Mouse (Mus musculus): ENCODE measurements around the gene Cyp4f13. TPM values are rescaled to one million over a fixed set of nuclear protein-coding genes. Genes with fewer than 3 reads are reported as not detected.

Cyp4f13 gene
- polyA plus RNA-seq, 1 experiment: 112 TPM

GRCm38 (mm10) chr17:32965253-32965622 lies 18.0 kb upstream of the Cyp4f13 start:
- Histone ChIP-seq H3K36me3 (ENCODE audit: control insufficient read depth, insufficient read depth, low read length) (no peaks in the 10 kb centered on the region), H3K27ac (ENCODE audit: insufficient read depth, low read depth, low read length) (peak overlapping the region; percentile 64), H3K27me3 (ENCODE audit: control insufficient read depth, insufficient read depth, low read length) (no peaks in the 10 kb centered on the region), H3K4me1 (ENCODE audit: control insufficient read depth, insufficient read depth, insufficient read length, low read length) (peaks cover 9% of the 10 kb centered on the region), H3K4me3 (ENCODE audit: low read depth, low read length) (peak overlapping the region; percentile 92)
- WGBS: 0% methylated on average over 14 of the region's 14 CpGs
- TF ChIP-seq CTCF (IDR thresholded peaks at IDR 0.05; ENCODE audit: extremely low read depth, insufficient read length, insufficient replicate concordance, low read depth, low read length) (no peak), POLR2A (IDR thresholded peaks at IDR 0.05; ENCODE audit: low read depth, low read length) (no peak)

GRCm38 (mm10) chr17:32951441-32951840 lies 4.2 kb upstream of the Cyp4f13 start:
- H3K4me1 ChIP-seq (ENCODE audit: control insufficient read depth, insufficient read depth, insufficient read length, low read length): peaks cover 8% of the 10 kb centered on the region
- H3K27me3 ChIP-seq (ENCODE audit: control insufficient read depth, insufficient read depth, low read length): no peaks in the 10 kb centered on the region
- TF ChIP-seq POLR2A (IDR thresholded peaks at IDR 0.05; ENCODE audit: low read depth, low read length) (no peak), CTCF (IDR thresholded peaks at IDR 0.05; ENCODE audit: extremely low read depth, insufficient read length, insufficient replicate concordance, low read depth, low read length) (peak; percentile 85; the same call in 1 of the 2 replicates)
- WGBS: 18% methylated on average over 16 of the region's 16 CpGs
- no peak overlapping the region for H3K4me3 ChIP-seq (ENCODE audit: low read depth, low read length)
- H3K36me3 ChIP-seq (ENCODE audit: control insufficient read depth, insufficient read depth, low read length): no peaks in the 10 kb centered on the region
- H3K27ac ChIP-seq (ENCODE audit: insufficient read depth, low read depth, low read length): no peak overlapping the region

- Histone ChIP-seq H3K4me1 (ENCODE audit: control insufficient read depth, insufficient read depth, insufficient read length, low read length) (peaks cover 12% of the 10 kb centered on the region), H3K4me3 (ENCODE audit: low read depth, low read length) (no peak overlapping the region), H3K27ac (ENCODE audit: insufficient read depth, low read depth, low read length) (no peak overlapping the region), H3K27me3 (ENCODE audit: control insufficient read depth, insufficient read depth, low read length) (no peaks in the 10 kb centered on the region), H3K36me3 (ENCODE audit: control insufficient read depth, insufficient read depth, low read length) (no peaks in the 10 kb centered on the region)
- 75% methylated on average over 11 of the region's 11 CpGs for WGBS
- TF ChIP-seq CTCF (IDR thresholded peaks at IDR 0.05; ENCODE audit: extremely low read depth, insufficient read length, insufficient replicate concordance, low read depth, low read length) (no peak), POLR2A (IDR thresholded peaks at IDR 0.05; ENCODE audit: low read depth, low read length) (no peak)
These were observed 3.8 kb upstream of the Cyp4f13 start for GRCm38 (mm10) chr17:32951006-32951405.

- Histone ChIP-seq H3K4me3 (ENCODE audit: low read depth, low read length) (no peak overlapping the region), H3K4me1 (ENCODE audit: control insufficient read depth, insufficient read depth, insufficient read length, low read length) (peaks cover 16% of the 10 kb centered on the region), H3K36me3 (ENCODE audit: control insufficient read depth, insufficient read depth, low read length) (no peaks in the 10 kb centered on the region), H3K27me3 (ENCODE audit: control insufficient read depth, insufficient read depth, low read length) (no peaks in the 10 kb centered on the region), H3K27ac (ENCODE audit: insufficient read depth, low read depth, low read length) (no peak overlapping the region)
- 78% methylated on average over 3 of the region's 3 CpGs for WGBS
- TF ChIP-seq POLR2A (IDR thresholded peaks at IDR 0.05; ENCODE audit: low read depth, low read length) (no peak), CTCF (IDR thresholded peaks at IDR 0.05; ENCODE audit: extremely low read depth, insufficient read length, insufficient replicate concordance, low read depth, low read length) (no peak)
These were observed 2.9 kb upstream of the Cyp4f13 start for GRCm38 (mm10) chr17:32950136-32950535.

- 17% methylated on average over 9 of the region's 9 CpGs for WGBS
- 0 out of 2 replicates have a peak, but pooled peaks cover 1% of the 10 kb centered on the region for H3K36me3 ChIP-seq (ENCODE audit: control insufficient read depth, insufficient read depth, low read length)
- TF ChIP-seq POLR2A (IDR thresholded peaks at IDR 0.05; ENCODE audit: low read depth, low read length) (no peak; the same call in 1 of the 2 replicates), CTCF (IDR thresholded peaks at IDR 0.05; ENCODE audit: extremely low read depth, insufficient read length, insufficient replicate concordance, low read depth, low read length) (no peak)
- no peaks in the 10 kb centered on the region for H3K27me3 ChIP-seq (ENCODE audit: control insufficient read depth, insufficient read depth, low read length)
- peak overlapping the region; percentile 96 for H3K27ac ChIP-seq (ENCODE audit: insufficient read depth, low read depth, low read length)
- H3K4me1 ChIP-seq (ENCODE audit: control insufficient read depth, insufficient read depth, insufficient read length, low read length): peaks cover 25% of the 10 kb centered on the region
- H3K4me3 ChIP-seq (ENCODE audit: low read depth, low read length): peak overlapping the region; percentile 85
These were observed 486 bp downstream of the Cyp4f13 start for GRCm38 (mm10) chr17:32946716-32947115.

GRCm38 (mm10) chr17:32944402-32945035 lies 2.7 kb downstream of the Cyp4f13 start:
- peaks cover 9% of the 10 kb centered on the region for H3K36me3 ChIP-seq (ENCODE audit: control insufficient read depth, insufficient read depth, low read length)
- WGBS: 39% methylated on average over 3 of the region's 3 CpGs
- H3K27ac ChIP-seq (ENCODE audit: insufficient read depth, low read depth, low read length): no peak overlapping the region
- peaks cover 25% of the 10 kb centered on the region; the same call in 1 of the 2 replicates for H3K4me1 ChIP-seq (ENCODE audit: control insufficient read depth, insufficient read depth, insufficient read length, low read length)
- no peak overlapping the region for H3K4me3 ChIP-seq (ENCODE audit: low read depth, low read length)
- no peaks in the 10 kb centered on the region for H3K27me3 ChIP-seq (ENCODE audit: control insufficient read depth, insufficient read depth, low read length)
- TF ChIP-seq POLR2A (IDR thresholded peaks at IDR 0.05; ENCODE audit: low read depth, low read length): no peak
- no peak; the same call in 1 of the 2 replicates for TF ChIP-seq CTCF (IDR thresholded peaks at IDR 0.05; ENCODE audit: extremely low read depth, insufficient read length, insufficient replicate concordance, low read depth, low read length)

- no peak overlapping the region for H3K4me3 ChIP-seq (ENCODE audit: low read depth, low read length)
- H3K36me3 ChIP-seq (ENCODE audit: control insufficient read depth, insufficient read depth, low read length): peaks cover 9% of the 10 kb centered on the region
- 62% methylated on average over 3 of the region's 3 CpGs for WGBS
- no peaks in the 10 kb centered on the region for H3K27me3 ChIP-seq (ENCODE audit: control insufficient read depth, insufficient read depth, low read length)
- H3K4me1 ChIP-seq (ENCODE audit: control insufficient read depth, insufficient read depth, insufficient read length, low read length): peaks cover 25% of the 10 kb centered on the region; the same call in 1 of the 2 replicates
- TF ChIP-seq CTCF (IDR thresholded peaks at IDR 0.05; ENCODE audit: extremely low read depth, insufficient read length, insufficient replicate concordance, low read depth, low read length): no peak
- TF ChIP-seq POLR2A (IDR thresholded peaks at IDR 0.05; ENCODE audit: low read depth, low read length): no peak
- H3K27ac ChIP-seq (ENCODE audit: insufficient read depth, low read depth, low read length): peak overlapping the region; percentile 70
These were observed 3.5 kb downstream of the Cyp4f13 start for GRCm38 (mm10) chr17:32943661-32944060.

Measured in small intestine, adult 2 months (tissue).